9 mouse cellular contexts compared by ENCODE assay signal in genomic region chr17:25732082-25732481, GRCm38 (mm10). TPM values are rescaled to one million over a fixed set of nuclear protein-coding genes. Genes with fewer than 3 reads are reported as not detected.
DNase-seq lines count a peak whose midpoint lies in the region; ATAC-seq and TF ChIP-seq lines count a peak whose summit lies in the region.
"Had no signal": no experiment of that assay in that cellular context is flagged by ENCODE, and none has a peak within 500 bp of the region (broad histone marks: within the 10 kb centered on the region; RNA-seq: fewer than 3 reads in every experiment).

No protein-coding gene starts in this region.

- WGBS in forebrain, embryonic 11.5 days, result 21% methylated on average over 2 of the region's 2 CpGs
- 8% methylated on average over 2 of the region's 2 CpGs for WGBS in forebrain, embryonic 12.5 days
- 17% methylated on average over 2 of the region's 2 CpGs for WGBS in midbrain, postnatal 0 days
- 10% methylated on average over 2 of the region's 2 CpGs for WGBS in stomach, postnatal 0 days

- no peaks in the 10 kb centered on the region for H3K9me3 ChIP-seq in forebrain, embryonic 11.5 days (ENCODE audit: control insufficient read depth, low read length)
- H3K9me3 ChIP-seq in forebrain, embryonic 12.5 days, result no peaks in the 10 kb centered on the region
- H3K9me3 ChIP-seq in midbrain, postnatal 0 days (ENCODE audit: low read length), result no peaks in the 10 kb centered on the region
- no peaks in the 10 kb centered on the region for H3K9me3 ChIP-seq in stomach, postnatal 0 days (ENCODE audit: control insufficient read depth, low read length)
- H3K9me3 ChIP-seq: neural tube, embryonic 12.5 days had no signal

- no peak overlapping the region for H3K4me2 ChIP-seq in forebrain, embryonic 11.5 days (ENCODE audit: low read depth, low read length, severe bottlenecking)
- no peak overlapping the region for H3K4me2 ChIP-seq in forebrain, embryonic 12.5 days
- no peak overlapping the region for H3K4me2 ChIP-seq in midbrain, postnatal 0 days (ENCODE audit: low read depth, low read length, poor library complexity, severe bottlenecking)
- no peak overlapping the region for H3K4me2 ChIP-seq in stomach, postnatal 0 days (replicated peaks; ENCODE audit: low read depth)
- H3K4me2 ChIP-seq: neural tube, embryonic 12.5 days had no signal

- no peak overlapping the region for H3K4me3 ChIP-seq in forebrain, embryonic 11.5 days (ENCODE audit: low read depth, low read length)
- no peak overlapping the region for H3K4me3 ChIP-seq in forebrain, embryonic 12.5 days (replicated peaks)
- H3K4me3 ChIP-seq in midbrain, postnatal 0 days (ENCODE audit: low read depth, low read length), result no peak overlapping the region
- no peak overlapping the region for H3K4me3 ChIP-seq in stomach, postnatal 0 days (ENCODE audit: low read depth, low read length)
- H3K4me3 ChIP-seq: neural tube, embryonic 12.5 days had no signal

- peak; percentile 93 for TF ChIP-seq CTCF in midbrain, postnatal 0 days (IDR thresholded peaks at IDR 0.05)
- TF ChIP-seq CTCF in stomach, postnatal 0 days (IDR thresholded peaks at IDR 0.05; ENCODE audit: low read depth), result peak; percentile 95

- H3K27ac ChIP-seq in forebrain, embryonic 11.5 days (ENCODE audit: low read depth, low read length), result no peak overlapping the region
- no peak overlapping the region; the same call in 1 of the 2 replicates for H3K27ac ChIP-seq in forebrain, embryonic 12.5 days
- H3K27ac ChIP-seq in midbrain, postnatal 0 days (ENCODE audit: low read depth, low read length), result no peak overlapping the region
- no peak overlapping the region for H3K27ac ChIP-seq in stomach, postnatal 0 days (replicated peaks)
- H3K27ac ChIP-seq: neural tube, embryonic 12.5 days had no signal

- no peaks in the 10 kb centered on the region for H3K36me3 ChIP-seq in forebrain, embryonic 11.5 days (ENCODE audit: control insufficient read depth, insufficient read depth, low read length)
- peaks cover 22% of the 10 kb centered on the region; the same call in 1 of the 2 replicates for H3K36me3 ChIP-seq in forebrain, embryonic 12.5 days (replicated peaks)
- H3K36me3 ChIP-seq in midbrain, postnatal 0 days (ENCODE audit: insufficient read depth, low read length), result peaks cover 13% of the 10 kb centered on the region
- no peaks in the 10 kb centered on the region for H3K36me3 ChIP-seq in stomach, postnatal 0 days (ENCODE audit: control insufficient read depth, insufficient read depth, low read length)

- no peak overlapping the region for H3K9ac ChIP-seq in forebrain, embryonic 11.5 days (ENCODE audit: low read length)
- H3K9ac ChIP-seq in forebrain, embryonic 12.5 days, result no peak overlapping the region
- no peak overlapping the region for H3K9ac ChIP-seq in midbrain, postnatal 0 days (replicated peaks; ENCODE audit: low read length, poor library complexity, severe bottlenecking)
- H3K9ac ChIP-seq in stomach, postnatal 0 days (ENCODE audit: low read length), result no peak overlapping the region
- H3K9ac ChIP-seq: neural tube, embryonic 12.5 days had no signal

- peak; percentile 94 for DNase-seq in forebrain, embryonic 11.5 days (ENCODE audit: low spot score)
- DNase-seq in WW6 (ENCODE audit: low read depth, low spot score), result peak; percentile 70
- peak; percentile 55 to 70 for DNase-seq in heart, adult 9 months (ENCODE audit: low spot score in 2 of 2)
- peak; percentile 83 to 84 for DNase-seq in layer of hippocampus, postnatal 36 days
- DNase-seq in midbrain, postnatal 0 days (ENCODE audit: low spot score), result peak; percentile 88
- peak; percentile 89 for DNase-seq in stomach, postnatal 0 days (ENCODE audit: low spot score)

- no peak for ATAC-seq in forebrain, embryonic 11.5 days (replicated peaks; ENCODE audit: low FRiP score)
- no peak for ATAC-seq in forebrain, embryonic 12.5 days (ENCODE audit: low FRiP score)
- ATAC-seq in common myeloid progenitor, adult 5-6 weeks (replicated peaks; ENCODE audit: low read depth, poor library complexity, severe bottlenecking), result peak; percentile 52
- no peak for ATAC-seq in midbrain, postnatal 0 days (ENCODE audit: low FRiP score)
- no peak for ATAC-seq in stomach, postnatal 0 days (ENCODE audit: low FRiP score, low TSS enrichment)

- H3K4me1 ChIP-seq in forebrain, embryonic 11.5 days (replicated peaks; ENCODE audit: control insufficient read depth, insufficient read depth, low read length), result peaks cover 7% of the 10 kb centered on the region
- H3K4me1 ChIP-seq in forebrain, embryonic 12.5 days, result peaks cover 16% of the 10 kb centered on the region
- H3K4me1 ChIP-seq in midbrain, postnatal 0 days (ENCODE audit: insufficient read depth, low read length), result peaks cover 10% of the 10 kb centered on the region
- no peaks in the 10 kb centered on the region; the same call in 1 of the 2 replicates for H3K4me1 ChIP-seq in stomach, postnatal 0 days (replicated peaks; ENCODE audit: control insufficient read depth, insufficient read depth)

- no peaks in the 10 kb centered on the region for H3K27me3 ChIP-seq in forebrain, embryonic 11.5 days (ENCODE audit: control insufficient read depth, insufficient read depth, low read length)
- H3K27me3 ChIP-seq in forebrain, embryonic 12.5 days, result no peaks in the 10 kb centered on the region; the same call in 1 of the 2 replicates
- no peaks in the 10 kb centered on the region for H3K27me3 ChIP-seq in midbrain, postnatal 0 days (ENCODE audit: insufficient read depth, low read length)
- no peaks in the 10 kb centered on the region for H3K27me3 ChIP-seq in stomach, postnatal 0 days (ENCODE audit: control insufficient read depth, insufficient read depth, low read length)
- H3K27me3 ChIP-seq: neural tube, embryonic 12.5 days had no signal

- TF ChIP-seq EP300 in stomach, postnatal 0 days (optimal IDR thresholded peaks at IDR 0.05), result no peak

RNA-seq across cellular contexts. Expression of gene Mslnl, which starts 3.8 kb away (rescaled TPM):
- polyA plus RNA-seq in forebrain, embryonic 11.5 days (2014; fragmentation: Nextera tagmentation; extraction: Ambion mirVana), result not detected in 2 replicates
- 0.18 TPM in 1 of 2 replicates, not detected in the other for polyA plus RNA-seq in forebrain, embryonic 12.5 days (2016; fragmentation: Nextera tagmentation; extraction: Ambion mirVana)
- total RNA-seq in common myeloid progenitor, adult 5-6 weeks (2017), result not detected in 2 replicates
- total RNA-seq in layer of hippocampus, postnatal 36 days (2021), result under 1 TPM in 1 of 2 experiments, not detected in 1; 0.12 TPM
- not detected in 2 replicates for total RNA-seq in midbrain, postnatal 0 days (2014; rRNA removed)
- not detected in 2 replicates for polyA plus RNA-seq in midbrain, postnatal 0 days (2015; fragmentation: Nextera tagmentation; extraction: Ambion mirVana)
- polyA plus RNA-seq in stomach, postnatal 0 days (2015; fragmentation: Nextera tagmentation; extraction: Ambion mirVana), result 0.05 and 0.10 TPM in 2 replicates
- polyA plus RNA-seq: neural tube, embryonic 12.5 days had no signal

RNA-seq across cellular contexts. Expression of gene Rpusd1, which starts 4.6 kb away (rescaled TPM):
- 20.4 and 22.6 TPM in 2 replicates for polyA plus RNA-seq in forebrain, embryonic 11.5 days (2014; fragmentation: Nextera tagmentation; extraction: Ambion mirVana)
- polyA plus RNA-seq in forebrain, embryonic 12.5 days (2016; fragmentation: Nextera tagmentation; extraction: Ambion mirVana), result 18.0 and 19.6 TPM in 2 replicates
- total RNA-seq in common myeloid progenitor, adult 5-6 weeks (2017), result 3.0 and 3.9 TPM in 2 replicates
- 10 to 100 TPM; 50.0 to 52.5 TPM for total RNA-seq in layer of hippocampus, postnatal 36 days (2021)
- total RNA-seq in midbrain, postnatal 0 days (2014; rRNA removed), result 8.0 and 10.5 TPM in 2 replicates
- 26.7 and 33.3 TPM in 2 replicates for polyA plus RNA-seq in midbrain, postnatal 0 days (2015; fragmentation: Nextera tagmentation; extraction: Ambion mirVana)
- 10.3 and 10.5 TPM in 2 replicates for polyA plus RNA-seq in stomach, postnatal 0 days (2015; fragmentation: Nextera tagmentation; extraction: Ambion mirVana)

RNA-seq across cellular contexts. Expression of gene Chtf18, which starts 4.9 kb away (rescaled TPM):
- 34.6 and 36.0 TPM in 2 replicates for polyA plus RNA-seq in forebrain, embryonic 11.5 days (2014; fragmentation: Nextera tagmentation; extraction: Ambion mirVana)
- 39.6 and 41.8 TPM in 2 replicates for polyA plus RNA-seq in forebrain, embryonic 12.5 days (2016; fragmentation: Nextera tagmentation; extraction: Ambion mirVana)
- 17.0 and 28.5 TPM in 2 replicates for total RNA-seq in common myeloid progenitor, adult 5-6 weeks (2017)
- 1 to 10 TPM in 1 of 2 experiments, under 1 TPM in 1; 0.73 to 1.6 TPM for total RNA-seq in layer of hippocampus, postnatal 36 days (2021)
- total RNA-seq in midbrain, postnatal 0 days (2014; rRNA removed), result 3.4 and 5.8 TPM in 2 replicates
- 2.2 and 2.5 TPM in 2 replicates for polyA plus RNA-seq in midbrain, postnatal 0 days (2015; fragmentation: Nextera tagmentation; extraction: Ambion mirVana)
- 4.2 and 5.4 TPM in 2 replicates for polyA plus RNA-seq in stomach, postnatal 0 days (2015; fragmentation: Nextera tagmentation; extraction: Ambion mirVana)

RNA-seq across cellular contexts. Expression of gene Gng13, which starts 15.1 kb away (rescaled TPM):
- polyA plus RNA-seq in forebrain, embryonic 11.5 days (2014; fragmentation: Nextera tagmentation; extraction: Ambion mirVana), result 0.92 and 1.8 TPM in 2 replicates
- polyA plus RNA-seq in forebrain, embryonic 12.5 days (2016; fragmentation: Nextera tagmentation; extraction: Ambion mirVana), result 1.7 and 1.9 TPM in 2 replicates
- not detected in 2 replicates for total RNA-seq in common myeloid progenitor, adult 5-6 weeks (2017)
- 100 to 1,000 TPM; 111 to 127 TPM for total RNA-seq in layer of hippocampus, postnatal 36 days (2021)
- 34.4 and 42.2 TPM in 2 replicates for total RNA-seq in midbrain, postnatal 0 days (2014; rRNA removed)
- polyA plus RNA-seq in midbrain, postnatal 0 days (2015; fragmentation: Nextera tagmentation; extraction: Ambion mirVana), result 21.0 and 25.8 TPM in 2 replicates
- 1.4 and 1.7 TPM in 2 replicates for polyA plus RNA-seq in stomach, postnatal 0 days (2015; fragmentation: Nextera tagmentation; extraction: Ambion mirVana)

RNA-seq across cellular contexts. Expression of gene Msln, which starts 22.1 kb away (rescaled TPM):
- not detected in 2 replicates for polyA plus RNA-seq in forebrain, embryonic 11.5 days (2014; fragmentation: Nextera tagmentation; extraction: Ambion mirVana)
- 0.28 and 0.50 TPM in 2 replicates for polyA plus RNA-seq in forebrain, embryonic 12.5 days (2016; fragmentation: Nextera tagmentation; extraction: Ambion mirVana)
- total RNA-seq in common myeloid progenitor, adult 5-6 weeks (2017), result not detected in 2 replicates
- under 1 TPM; 0.66 to 0.77 TPM for total RNA-seq in layer of hippocampus, postnatal 36 days (2021)
- total RNA-seq in midbrain, postnatal 0 days (2014; rRNA removed), result 0.52 and 1.6 TPM in 2 replicates
- polyA plus RNA-seq in midbrain, postnatal 0 days (2015; fragmentation: Nextera tagmentation; extraction: Ambion mirVana), result 2.2 and 3.6 TPM in 2 replicates
- 54.8 and 70.6 TPM in 2 replicates for polyA plus RNA-seq in stomach, postnatal 0 days (2015; fragmentation: Nextera tagmentation; extraction: Ambion mirVana)
